Mouse (Mus musculus) E14TG2a.4 (cell line): ENCODE results near the gene Chrnb2.

ENCODE experiments used
- CTCF ChIP-seq: conservative IDR thresholded peaks from 2 replicates; pipeline ENCODE4 v1.5.1; 2014; ENCODE audit warnings: low read length
- NANOG ChIP-seq: IDR thresholded peaks from 2 replicates; pipeline ENCODE4 v1.6.1; 2014; ENCODE audit warnings: borderline replicate concordance, low read length, mixed read lengths

- TF ChIP-seq CTCF: no peak
- TF ChIP-seq NANOG: no peak
Observed at GRCm38 (mm10) chr3:89723400-89724084, 40.9 kb downstream of the Chrnb2 start.
